Mouse (Mus musculus) kidney, postnatal 14 days (tissue): ENCODE results near the gene Gm20075.
"Not testable (repeated sequence)": the region's sequence is repeated elsewhere in the genome, so short reads cannot be mapped to it uniquely, and the experiment has no call there.

ENCODE experiments used
- DNase-seq: peaks from one replicate; pipeline ENCODE4 v3.0.0; 2022; ENCODE audit warnings: mixed read lengths

The Gm20075 gene

DNA sequence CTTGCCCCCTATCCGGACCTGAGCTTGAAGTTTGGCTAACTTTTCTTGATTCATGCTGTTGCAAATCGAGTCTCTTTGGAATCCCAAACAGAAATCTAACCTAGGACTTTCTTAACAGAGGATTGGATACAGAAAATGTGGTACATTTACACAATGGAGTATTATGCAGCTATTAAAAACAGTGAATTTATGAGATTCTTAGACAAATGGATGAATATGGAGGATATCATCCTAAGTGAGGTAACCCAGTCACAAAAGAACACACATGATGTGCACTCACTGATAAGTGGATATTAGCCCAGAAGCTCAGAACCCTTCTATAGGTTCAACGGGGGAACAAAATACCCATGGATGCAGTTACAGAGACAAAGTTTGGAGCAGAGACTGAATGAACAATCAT, at the start of gene Gm20075:
TSS of gene Gm20075 (minus strand) at position 101 of the 400 bp plus-strand sequence.
- DNase-seq, result not testable (repeated sequence)

DNA sequence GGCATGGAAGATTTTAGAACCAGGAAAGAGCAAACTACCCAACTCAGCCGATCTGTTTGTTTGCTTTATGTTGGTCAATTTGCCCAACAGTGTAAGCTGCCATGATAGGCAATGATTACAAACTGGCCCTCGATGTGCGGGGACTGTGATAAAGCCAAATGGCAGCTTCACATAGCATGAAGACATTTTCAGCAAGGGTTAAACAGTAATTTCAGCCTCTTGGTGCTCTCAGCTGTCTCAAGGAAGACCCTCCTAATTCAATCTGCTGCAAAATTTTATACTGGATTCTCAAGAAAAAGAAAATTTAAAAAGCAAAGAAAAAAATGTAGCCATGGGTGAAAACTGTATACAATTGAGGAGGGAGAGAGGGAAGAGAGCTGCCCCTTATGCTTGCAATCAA, 47.9 kb upstream of the Gm20075 start:
- DNase-seq, result no peak

DNA sequence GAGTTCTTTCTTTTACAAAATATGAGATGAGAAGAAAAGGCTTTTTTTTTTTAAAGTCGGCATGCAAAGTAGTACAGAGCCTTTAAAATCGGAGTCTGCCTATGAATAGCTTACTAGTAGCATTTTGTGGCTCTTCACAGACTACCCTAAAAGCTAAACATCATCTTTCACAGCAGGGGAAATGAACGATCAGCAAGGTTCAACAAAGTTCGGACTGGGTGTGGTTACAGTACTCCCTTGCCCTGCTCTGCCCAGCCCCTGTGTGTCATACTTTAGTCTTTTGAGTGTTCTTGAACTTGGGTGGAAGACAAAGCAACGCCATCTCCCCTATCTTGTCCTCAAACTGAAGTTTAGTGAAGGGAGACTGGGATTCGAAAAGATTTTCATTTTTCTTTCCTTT, 45.5 kb upstream of the Gm20075 start:
- no peak for DNase-seq

DNA sequence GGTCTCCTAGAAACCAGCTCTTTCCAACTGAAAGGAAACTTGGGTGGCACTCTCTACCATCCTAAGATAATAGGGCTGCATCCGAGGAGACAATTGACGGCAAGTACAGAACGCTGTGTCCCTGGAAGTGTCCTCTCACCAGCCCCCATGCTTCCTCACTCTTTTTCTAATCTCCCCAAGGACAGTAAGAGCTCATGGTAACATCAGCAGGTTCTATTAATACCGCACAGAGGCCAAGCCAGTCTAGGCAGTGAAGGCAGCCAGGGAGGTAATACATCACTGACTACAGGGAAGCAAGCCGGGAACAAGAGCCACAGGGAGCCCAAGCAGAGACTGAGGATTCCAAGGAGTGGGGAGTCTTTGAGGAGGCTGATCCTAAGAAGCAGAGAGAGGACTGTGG, 43.8 kb upstream of the Gm20075 start:
- DNase-seq, result no peak

DNA sequence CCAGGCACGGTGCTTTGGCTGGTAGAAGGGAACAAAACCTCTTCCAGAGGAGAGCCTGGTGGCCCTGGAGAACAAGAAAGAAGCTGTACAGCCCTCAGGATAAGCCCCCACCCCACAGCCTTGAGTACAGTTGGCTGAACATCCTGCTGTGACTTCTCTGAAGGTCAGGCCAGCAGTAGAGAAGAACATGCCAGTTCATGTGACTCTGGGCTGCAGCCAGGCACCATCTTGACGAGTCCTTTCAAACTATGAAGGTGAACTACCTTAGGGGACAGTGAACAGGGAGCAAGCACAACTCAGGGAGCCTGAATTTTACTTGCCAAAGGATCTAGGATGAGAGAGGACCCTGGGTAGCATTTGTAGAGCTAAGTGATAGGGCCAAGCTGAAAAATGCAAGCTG, 31.5 kb upstream of the Gm20075 start:
- DNase-seq, result no peak

DNA sequence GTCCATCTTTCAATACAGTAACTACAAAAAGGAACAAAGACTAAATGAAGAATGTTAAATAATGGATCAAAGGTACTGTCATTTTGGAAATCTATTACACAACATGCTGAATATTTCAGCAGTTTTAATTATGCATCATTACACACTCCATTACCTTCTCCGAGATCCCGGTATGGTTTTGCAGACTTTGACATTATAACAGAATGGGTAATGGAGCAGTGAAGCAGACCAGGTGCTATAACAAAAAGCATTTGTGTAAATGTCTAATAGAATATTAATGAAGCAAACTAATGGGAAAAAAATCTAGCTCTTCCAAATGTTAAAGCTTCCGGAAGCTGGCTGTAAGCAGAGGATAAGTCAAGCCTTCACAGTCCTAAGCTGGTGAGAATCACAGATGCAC, 29.6 kb upstream of the Gm20075 start:
- no peak for DNase-seq

DNA sequence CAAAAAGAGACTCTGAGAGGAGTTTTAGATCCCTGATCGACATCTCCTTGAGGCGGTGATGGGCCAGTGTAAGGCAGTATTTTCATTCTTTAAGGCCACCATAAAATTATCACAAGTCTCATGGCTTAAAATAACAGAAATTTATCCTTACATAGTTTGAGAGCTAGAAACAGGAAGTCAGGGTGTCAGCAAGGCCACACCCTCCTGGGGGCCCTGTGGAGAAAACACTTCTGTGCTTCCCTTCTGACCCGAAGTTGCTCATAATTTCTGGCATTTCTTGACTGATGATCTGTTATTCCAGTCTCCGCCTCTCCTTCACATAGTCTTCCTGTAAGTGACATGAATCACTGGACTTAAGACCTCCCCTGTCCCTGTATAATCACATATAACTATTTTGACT, 25.2 kb upstream of the Gm20075 start:
- DNase-seq, result no peak

DNA sequence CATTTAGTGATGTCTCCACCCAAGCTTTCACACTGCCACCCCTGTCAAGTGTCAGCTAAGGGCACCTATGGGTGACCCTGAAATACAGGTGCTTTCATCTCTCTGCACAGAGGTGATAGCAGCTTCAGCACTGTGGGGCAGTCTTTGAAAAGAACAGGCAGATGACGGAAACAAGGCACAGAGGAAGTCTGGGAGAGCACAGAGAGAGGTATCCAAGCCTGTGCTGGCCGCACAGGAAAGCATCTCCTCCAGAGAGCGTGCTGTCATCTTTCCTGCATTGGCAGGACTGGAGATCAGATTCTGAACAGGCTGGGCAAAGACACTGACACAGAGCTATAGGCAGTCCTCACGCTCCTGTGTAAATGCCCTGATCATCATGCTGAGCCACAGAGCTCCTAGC, 9.8 kb upstream of the Gm20075 start:
- no peak for DNase-seq

DNA sequence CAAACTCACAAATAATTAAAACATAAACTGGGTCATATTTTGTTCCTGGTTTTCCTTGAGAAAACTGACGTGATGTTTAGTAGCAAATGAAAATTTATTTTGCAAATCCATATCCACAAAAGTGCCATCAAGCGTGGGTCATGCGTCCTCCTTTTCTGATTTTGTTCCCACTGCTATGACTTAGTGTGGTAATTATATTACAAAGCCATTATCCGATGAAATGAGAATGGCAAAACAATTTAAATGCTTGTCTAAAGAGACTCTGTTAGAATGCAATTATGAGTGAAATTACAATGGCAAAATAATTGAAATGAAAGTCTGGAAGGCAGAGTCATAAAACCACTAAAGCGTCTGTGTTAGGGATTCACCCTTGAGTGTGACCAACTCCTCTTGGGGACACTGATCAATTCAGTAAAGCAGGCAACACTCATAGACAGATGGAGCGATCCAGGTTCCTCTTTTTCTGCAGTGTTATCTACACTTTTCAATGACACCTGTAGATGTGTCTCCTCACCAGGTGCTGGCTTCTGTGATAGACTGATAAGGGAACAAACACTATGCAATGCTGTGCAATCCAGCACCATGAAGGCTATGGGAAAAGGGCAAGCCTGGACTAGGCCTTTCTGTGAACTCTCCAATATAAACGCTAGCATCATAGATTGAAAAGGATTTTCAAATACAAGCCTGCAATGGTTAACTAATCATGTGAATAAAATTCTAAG, 4.6 kb upstream of the Gm20075 start:
- no peak for DNase-seq

DNA sequence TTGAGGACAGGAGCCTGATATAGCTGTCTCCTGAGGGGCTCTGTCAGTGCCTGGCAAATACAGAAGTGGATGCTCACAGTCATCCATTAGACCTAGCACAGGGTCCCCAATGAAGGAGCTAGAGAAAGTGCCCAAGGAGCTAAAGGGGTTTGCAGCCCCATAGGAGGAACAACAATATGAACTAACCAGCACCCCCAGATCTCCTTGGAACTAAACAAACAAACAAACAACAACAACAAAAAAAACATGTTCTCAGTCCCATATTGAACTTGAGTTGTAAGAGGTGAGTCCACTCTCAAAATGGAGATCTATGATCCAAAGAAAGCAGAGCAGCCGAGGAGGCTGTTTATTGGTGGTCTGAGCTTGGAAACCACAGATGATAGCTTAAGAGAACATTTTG, 578 bp upstream of the Gm20075 start, which contains the start of gene Gm17190:
TSS of gene Gm17190 (plus strand) at position 301 of the 400 bp plus-strand sequence.
- not testable (repeated sequence) for DNase-seq

DNA sequence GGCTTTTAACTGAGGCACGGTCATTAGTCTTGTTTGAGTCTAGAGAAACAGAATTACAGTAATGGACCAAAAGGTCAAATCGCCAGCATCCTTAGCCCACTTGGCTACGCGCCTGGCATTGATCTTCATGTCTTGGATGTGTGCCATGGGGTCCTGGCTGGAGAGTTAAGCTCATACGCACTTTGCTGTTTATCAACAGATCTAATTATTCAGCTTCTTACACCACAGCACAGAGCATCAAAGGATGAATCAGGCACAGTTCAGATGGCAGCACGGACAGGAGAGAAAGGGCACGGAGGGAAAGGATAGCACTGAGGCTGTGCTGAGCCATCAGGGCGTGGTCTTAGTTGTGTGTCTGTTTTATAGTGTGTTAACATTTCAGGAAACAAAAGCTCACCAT, 7.6 kb downstream of the Gm20075 start:
- DNase-seq, result no peak

DNA sequence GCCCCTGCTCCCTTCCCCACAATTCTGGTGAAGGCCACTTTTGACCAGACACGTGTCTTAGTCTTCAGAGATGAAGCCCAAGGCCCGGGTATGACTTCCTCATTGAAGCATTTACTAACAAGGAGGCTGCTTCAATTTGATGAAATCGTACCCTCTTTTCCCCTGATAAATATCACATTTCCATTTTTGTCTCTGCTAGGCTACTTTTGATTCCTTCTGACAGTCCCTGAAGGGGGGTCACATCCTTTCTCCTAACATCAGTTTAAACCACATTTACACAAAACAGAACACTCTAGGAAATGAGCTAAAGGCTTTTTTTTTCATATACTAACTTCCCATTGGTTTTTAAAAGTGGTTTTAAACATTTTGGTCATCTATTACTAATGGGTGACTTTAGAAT, 28.4 kb downstream of the Gm20075 start:
- DNase-seq, result no peak

DNA sequence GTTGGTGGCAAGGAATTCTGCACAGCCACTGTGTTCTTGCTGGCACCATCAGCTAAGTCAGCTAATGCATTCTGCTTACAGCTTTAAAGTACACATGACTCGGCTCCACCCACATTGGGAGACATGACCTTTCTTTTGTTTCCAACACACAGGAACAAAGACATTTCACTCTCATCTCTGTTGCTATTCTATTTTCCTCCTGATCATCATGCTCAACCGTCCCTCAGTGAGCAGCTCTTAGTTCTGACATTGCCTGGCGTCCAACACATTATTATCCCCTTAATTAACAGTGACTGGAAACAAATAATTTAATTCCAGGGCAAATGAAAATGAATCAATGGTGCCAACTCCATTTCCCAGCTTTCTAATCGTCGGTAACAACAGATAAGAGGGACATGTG, 35.8 kb downstream of the Gm20075 start:
- DNase-seq, result no peak

DNA sequence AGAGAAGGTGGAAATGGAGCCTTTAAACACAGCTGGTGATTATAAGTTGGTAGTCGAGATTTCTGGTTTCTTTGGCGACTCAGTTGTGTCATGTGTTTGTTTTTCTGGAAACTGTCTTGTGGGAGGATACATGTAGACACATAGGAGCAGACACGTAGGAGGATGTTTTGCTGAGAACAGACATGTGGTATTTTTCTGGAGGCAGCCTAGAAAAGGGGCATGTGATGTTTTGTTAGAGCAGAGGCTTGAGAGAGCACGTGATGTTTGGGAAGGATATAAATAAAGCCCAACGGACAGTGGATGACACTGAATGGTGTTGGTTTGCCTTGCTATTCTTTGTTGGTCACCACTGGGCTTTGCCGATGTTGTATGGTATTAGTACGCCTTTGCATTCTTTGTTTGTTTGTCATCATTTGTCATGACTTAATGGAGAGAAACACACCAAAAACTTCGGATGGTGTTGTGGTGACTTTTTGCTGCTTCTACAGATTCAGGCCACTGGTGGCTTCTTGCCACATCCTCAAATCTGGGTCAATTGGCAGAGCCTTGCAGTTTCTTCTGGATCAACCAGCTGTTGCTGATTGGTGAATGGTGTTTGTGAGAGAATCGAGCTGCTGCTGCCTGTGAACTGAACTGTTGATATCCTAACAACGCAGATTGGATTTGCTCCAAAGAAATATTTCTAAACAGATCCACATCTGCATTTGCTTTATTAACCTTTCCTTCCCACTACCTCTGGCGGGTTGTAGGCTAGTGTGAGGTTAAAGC, 40.7 kb downstream of the Gm20075 start:
- DNase-seq, result no peak

DNA sequence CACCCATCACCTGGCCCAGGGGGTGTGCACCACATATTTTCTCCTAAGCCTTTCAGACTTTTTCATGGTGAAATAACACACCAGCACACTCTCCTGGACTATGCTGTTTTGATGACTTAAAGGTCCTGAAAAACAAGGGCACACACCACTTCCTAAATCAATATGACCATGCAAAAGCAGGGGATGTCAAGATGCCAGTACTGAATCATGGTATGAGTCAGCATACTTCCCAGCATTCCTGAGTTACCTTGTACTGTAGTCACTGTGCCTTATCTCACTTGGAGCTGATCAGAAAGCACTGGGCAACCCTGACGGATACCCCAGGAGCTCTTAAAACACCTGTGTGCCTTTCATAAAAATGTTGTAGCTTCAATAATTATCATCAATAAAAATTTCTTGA, 41.6 kb downstream of the Gm20075 start:
- no peak for DNase-seq

DNA sequence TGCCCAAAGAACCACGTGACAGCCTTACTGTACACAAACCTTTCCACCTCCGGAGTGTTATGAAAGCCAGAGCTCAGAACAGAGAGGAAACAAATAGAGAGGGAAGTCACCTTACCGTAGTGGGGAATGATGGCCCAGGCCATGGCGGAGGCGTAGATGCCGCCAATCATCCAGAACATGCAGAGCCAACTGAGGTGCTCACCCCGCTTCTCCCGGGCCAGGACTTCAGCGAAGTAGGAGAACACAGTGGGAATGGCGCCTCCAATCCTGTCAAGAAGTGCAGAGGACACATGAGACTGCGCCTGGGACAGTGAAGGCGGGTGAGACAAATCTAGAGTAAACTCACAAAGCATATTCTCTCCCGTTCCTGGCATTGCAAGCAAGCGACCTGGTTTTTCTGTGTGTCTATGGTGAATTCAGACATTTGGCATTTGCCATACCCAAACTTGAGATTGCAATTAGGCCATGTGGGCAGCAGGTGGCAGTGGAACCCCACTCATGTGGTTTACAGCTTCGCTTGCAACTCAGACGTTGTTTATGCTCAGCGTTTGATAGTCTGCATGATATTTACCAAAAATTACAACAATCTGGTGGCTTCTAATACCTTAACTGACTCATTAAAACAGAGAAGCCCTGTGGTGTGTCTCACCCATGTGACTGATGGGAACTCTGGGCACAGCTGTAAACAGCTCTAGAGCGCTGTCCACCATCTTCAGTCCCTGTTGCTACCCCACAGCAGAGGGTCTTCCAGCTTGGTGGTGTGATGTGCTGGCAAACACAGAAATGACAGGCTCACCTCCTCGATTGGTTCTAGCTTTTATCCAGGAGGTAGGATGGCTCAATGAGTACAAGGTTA, 50.6 kb downstream of the Gm20075 start:
- peak; percentile 13 for DNase-seq
